Mouse (Mus musculus): ENCODE results near the gene P4htm.
"Not testable (repeated sequence)": the region's sequence is repeated elsewhere in the genome, so short reads cannot be mapped to it uniquely, and the experiment has no call there.

The P4htm gene

GRCm38 (mm10) chr9:108596998-108597764 is at the start of gene P4htm:
P4htm (minus strand) TSS chr9:108597667.
- no peak for DNase-seq (ENCODE audit: low read depth, low spot score)

DNA sequence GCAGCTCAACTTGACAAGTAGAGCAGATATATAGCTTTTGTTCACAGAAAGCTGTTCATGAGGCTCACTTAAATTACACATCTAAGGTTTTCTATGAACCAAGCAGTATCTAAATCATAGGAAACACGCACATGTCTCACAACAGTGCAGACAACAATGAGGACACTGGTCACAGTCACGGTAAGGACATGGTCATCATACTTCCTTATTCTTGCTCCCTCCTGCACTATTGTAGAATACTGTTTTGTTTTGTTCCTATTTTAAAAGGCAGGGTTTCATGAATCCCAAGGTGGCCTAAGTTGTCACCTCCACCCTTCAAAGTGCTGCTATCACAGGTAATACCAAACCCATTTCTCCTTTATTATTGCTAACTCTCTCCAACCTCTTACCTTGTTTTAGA is 42.4 kb upstream of the P4htm start:
- no peak for DNase-seq (ENCODE audit: low read depth, low spot score)

DNA sequence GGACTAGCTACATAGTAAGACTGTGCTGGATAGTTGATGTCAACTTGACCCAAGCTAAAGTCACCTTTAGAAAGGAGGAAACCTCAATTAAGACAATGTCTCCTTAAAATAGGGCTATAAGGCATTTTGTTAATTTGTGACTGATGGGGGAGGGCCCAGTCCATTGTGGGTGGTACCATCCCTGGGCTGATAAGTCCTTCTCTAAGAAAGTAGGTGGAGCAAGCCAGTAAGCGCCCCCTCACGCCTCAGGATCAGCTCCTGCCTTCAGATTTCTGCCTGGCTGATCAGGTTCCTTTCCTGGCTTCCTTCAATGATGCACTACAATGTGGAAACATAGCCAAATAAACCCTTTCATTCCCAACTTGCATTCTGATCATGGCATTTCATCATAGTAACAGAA is 37.9 kb upstream of the P4htm start:
- DNase-seq (ENCODE audit: low read depth, low spot score): no peak

DNA sequence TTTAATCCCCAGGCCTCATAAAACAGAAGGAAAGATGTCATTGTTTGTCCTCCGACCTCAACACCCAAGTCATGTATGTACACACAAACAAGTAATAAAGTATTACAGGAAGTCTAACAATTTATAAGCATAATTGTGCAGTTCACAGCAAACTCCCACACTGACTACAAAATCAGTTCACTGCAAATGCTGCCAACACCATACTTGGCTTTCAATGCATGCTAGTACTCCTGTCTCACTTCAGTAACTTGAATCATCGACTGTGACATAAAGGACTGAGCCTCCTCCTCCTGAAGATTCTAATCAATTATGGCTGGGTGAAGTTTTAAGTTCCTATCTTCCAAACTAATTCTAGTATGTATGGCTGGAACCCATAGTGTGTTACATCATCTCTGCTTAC is 36.4 kb upstream of the P4htm start:
- no peak for DNase-seq (ENCODE audit: low read depth, low spot score)

GRCm38 (mm10) chr9:108632375-108632774 is 34.9 kb upstream of the P4htm start:
- DNase-seq (ENCODE audit: low read depth, low spot score): no peak

- DNase-seq (ENCODE audit: low read depth, low spot score): no peak
These were observed 34.3 kb upstream of the P4htm start for GRCm38 (mm10) chr9:108631631-108632256.

DNA sequence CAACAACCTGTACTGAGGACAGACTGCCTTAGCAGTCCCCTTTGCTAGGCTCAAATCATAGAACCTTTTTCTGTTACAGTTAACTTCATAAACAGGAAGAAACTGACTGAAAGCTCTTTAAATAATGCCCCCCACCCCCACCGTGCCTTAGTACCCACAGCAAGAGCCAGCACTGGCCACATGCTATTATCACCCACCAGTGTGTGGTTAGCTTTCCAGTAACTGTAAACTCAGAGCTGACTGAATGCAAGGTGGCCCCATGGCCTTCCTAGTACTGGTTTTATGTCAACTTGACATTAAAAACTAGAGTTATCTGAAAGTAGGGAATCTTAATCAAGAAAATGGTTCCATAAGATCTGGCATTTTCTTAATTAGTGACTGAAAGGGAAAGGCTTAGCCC is 33.2 kb upstream of the P4htm start:
- no peak for DNase-seq (ENCODE audit: low read depth, low spot score)

GRCm38 (mm10) chr9:108628141-108628540 is 30.7 kb upstream of the P4htm start:
- no peak for DNase-seq (ENCODE audit: low read depth, low spot score)

DNA sequence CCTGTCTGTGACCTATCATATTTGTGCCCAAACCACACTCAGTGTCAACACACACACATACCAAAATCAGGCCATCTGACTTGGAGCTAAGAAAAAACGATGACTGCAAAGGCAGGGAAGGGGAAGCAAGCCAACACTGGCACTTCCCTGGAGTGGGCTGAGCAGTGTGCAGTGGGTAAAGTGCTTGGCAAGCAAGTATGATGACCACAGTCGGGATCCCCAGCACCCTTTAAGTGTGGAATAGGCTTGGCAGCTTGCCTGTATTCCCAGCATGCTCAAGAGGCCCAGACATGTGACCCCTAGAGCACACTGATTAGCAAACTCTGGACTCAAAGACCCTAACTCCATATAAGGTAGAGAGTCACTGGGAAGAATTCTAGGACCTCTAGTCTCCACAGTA is 29.0 kb upstream of the P4htm start:
- no peak for DNase-seq (ENCODE audit: low read depth, low spot score)

DNA sequence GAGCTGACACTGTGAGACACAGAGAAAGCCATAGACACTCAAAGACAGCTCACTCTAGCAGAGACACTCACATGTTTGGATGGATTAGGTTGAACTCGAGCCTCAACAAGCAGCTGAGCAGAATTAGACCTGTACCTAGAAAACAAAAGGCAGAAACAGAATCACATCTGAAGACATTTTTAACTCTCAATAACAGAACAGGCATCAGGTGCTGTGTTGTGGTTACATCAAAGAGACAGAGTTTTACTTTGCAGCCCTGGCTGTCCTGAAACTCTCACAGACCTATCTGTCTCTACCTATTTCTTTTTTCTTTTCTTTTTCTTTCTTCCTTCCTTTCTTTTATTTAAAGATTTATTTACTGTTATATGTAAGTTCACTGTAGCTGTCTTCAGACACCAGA is 19.8 kb upstream of the P4htm start:
- no peak for DNase-seq (ENCODE audit: low read depth, low spot score)

DNA sequence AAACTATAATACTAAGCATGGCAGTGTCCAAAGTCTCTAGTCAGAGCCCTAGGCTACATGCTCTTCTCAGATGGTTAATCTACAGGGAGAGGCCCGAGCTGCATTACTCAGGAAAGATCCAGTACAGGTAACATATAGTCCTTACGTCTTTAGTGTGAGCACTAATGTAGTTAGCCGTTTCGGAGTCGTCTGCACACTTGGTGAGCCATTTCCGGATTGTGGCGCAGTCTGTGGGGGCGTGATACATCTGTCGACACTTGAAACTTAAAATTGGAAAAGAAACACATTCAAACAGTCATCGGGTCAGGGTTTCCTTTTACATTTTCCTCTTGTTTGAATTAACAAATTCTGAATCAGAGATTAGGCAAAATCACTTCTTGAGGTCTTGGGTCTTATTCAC is 14.0 kb upstream of the P4htm start:
- no peak for DNase-seq (ENCODE audit: low read depth, low spot score)

DNA sequence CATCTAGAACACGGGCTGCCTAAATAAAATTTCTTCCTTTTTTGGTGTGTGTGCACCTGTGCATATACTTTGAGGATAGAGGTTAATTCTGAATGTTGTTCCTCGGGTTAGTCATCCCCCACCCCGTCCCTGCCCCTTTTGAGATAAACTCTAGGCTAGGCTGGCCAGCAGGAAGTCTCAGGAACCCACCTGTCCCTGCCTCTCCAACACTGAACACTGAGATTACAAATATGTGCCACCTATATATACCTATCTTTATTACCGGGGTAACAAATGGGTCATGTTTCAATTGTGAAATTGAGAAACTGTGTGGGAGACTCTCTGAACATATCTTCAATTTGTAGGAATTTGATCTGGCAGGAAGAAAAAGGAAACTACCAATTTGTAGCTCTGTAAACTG is 11.4 kb upstream of the P4htm start:
- no peak for DNase-seq (ENCODE audit: low read depth, low spot score)

DNA sequence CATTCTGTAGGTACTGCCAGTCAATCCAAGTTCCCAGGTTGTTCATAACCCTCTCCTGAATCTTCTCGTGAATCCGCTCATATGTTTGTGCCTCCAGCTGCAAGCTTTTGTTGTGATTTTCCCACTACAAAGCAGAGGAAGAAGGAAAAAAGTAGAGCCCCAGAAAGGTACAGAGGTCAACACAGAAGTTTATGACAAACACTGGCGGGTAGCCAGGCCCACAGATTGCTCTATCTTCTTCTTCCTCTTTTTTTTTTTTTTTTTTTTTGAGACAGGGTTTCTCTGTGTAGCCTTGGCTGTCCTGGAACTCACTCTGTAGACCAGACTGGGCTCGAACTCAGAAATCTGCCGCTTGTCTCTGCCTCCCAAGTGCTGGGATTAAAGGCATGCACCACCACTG is 10.5 kb upstream of the P4htm start:
- DNase-seq (ENCODE audit: low read depth, low spot score): not testable (repeated sequence)

- no peak for DNase-seq (ENCODE audit: low read depth, low spot score)
These were observed 4.5 kb upstream of the P4htm start for GRCm38 (mm10) chr9:108601986-108602385.

GRCm38 (mm10) chr9:108600011-108600410 is 2.5 kb upstream of the P4htm start:
- no peak for DNase-seq (ENCODE audit: low read depth, low spot score)

- DNase-seq (ENCODE audit: low read depth, low spot score): no peak
These were observed 1.6 kb upstream of the P4htm start for GRCm38 (mm10) chr9:108599021-108599566.

- no peak for DNase-seq (ENCODE audit: low read depth, low spot score)
These were observed 3.1 kb downstream of the P4htm start for GRCm38 (mm10) chr9:108594354-108594753.

- DNase-seq (ENCODE audit: low read depth, low spot score): no peak
These were observed 6.0 kb downstream of the P4htm start for GRCm38 (mm10) chr9:108591462-108591861.

DNA sequence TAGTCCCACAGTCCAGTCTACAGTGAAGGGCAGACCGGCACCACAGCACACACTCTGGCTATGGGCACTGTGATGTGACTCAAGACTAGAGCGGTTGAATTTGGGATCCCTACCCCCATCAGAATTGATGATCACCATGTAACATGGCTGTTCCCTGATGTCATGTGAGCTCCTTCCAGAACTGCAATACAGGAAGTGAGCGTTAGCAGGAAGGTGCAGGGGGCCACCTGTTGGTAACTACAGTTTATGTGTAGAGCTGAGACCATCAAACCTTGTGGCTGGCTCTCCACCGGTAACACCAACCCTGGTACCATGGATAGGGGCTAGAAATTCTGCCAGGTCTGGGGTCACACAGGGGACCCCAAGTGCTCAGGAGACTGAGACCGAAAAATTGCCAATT is 8.2 kb downstream of the P4htm start:
- no peak for DNase-seq (ENCODE audit: low read depth, low spot score)

- DNase-seq (ENCODE audit: low read depth, low spot score): peak; percentile 83
These were observed 9.8 kb downstream of the P4htm start for GRCm38 (mm10) chr9:108587571-108588180.

DNA sequence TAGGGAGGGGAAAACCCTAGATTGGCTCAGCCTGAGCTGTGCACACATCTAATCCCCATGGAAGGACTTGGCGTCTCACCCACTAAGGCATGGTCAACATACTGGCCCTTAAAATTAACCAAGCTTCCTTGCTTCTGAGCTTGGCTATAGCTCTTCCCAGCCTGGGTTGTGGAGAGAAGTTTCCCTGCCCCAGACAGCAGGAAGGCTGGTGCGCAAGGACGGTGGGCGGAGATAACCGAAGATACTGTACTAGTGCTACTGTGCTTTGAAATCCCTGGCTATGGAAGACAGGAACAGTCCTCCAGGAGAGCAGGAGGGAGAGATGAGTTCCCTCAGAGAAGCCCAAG is 18.1 kb downstream of the P4htm start:
- no peak for DNase-seq (ENCODE audit: low read depth, low spot score)

DNA sequence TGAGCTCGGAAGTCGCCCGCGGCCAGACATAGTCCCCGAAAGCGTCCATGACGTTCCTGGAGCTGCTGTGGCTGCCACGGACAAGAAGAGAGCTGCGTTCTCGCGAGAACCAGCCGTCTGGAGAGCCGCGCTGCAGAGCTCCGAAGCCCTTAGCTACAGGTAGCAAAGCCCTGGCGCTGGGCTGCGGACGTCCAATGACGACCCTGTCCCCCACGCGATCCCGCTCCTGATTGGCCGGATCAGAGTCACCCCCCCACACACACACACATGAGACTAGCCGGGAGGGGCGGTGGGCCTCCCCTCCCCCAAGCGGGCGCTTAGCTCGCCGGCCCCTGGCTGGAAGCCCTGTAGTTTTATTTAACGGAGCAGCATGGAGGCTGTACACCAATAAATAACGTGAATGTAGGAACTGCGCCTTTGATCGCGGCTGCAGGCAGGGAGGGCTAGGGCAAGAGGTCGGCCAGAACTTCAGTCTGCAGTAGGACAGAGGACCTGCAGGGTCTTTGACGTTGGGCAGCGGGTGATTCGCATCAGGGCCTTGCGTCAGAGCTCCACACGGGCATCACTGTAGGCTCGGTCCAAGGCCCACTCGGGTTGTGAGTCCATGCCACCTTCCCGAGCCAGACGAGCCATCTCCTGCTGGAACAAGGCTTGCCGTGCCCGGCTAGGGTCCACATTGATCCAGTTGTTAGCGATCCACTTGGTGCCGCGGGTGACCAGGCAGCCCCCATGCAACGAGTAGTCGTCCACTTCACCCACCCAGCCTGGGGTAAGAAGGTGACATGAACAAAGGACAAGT is 18.7 kb downstream of the P4htm start, which contains the start of gene Wdr6:
TSS of gene Wdr6 (minus strand) at position 195 of the 799 bp plus-strand sequence.
- DNase-seq (ENCODE audit: low read depth, low spot score): peak; percentile 95
